Mouse (Mus musculus) v-Abl transformed pro-B cells (cell line): ENCODE data around the gene Hist1h2bq.
"Not testable (repeated sequence)": the region's sequence is repeated elsewhere in the genome, so short reads cannot be mapped to it uniquely, and the experiment has no call there.

Source experiments
- in situ Hi-C, 2 experiments: fragments of 400-800 bp; cut with MboI; formaldehyde crosslinking; loops; one replicate each; pipeline ENCODE4 v1.15.1; 2025; ENCODE audit not compliant: unreplicated experiment in 2 of 2

Hist1h2bq gene

GRCm38 (mm10) chr13:21810073-21810472 lies at the start of gene Hist1h2bq, which contains the start of gene Hist1h2ao:
TSS of gene Hist1h2bq (minus strand) at chr13:21810197.
TSS of gene Hist1h2ao (plus strand) at chr13:21810465.
- in situ Hi-C loops: not testable (repeated sequence)

- in situ Hi-C loops: loop anchor here (10.0 kb wide), 5 partner anchors 59 to 1659 kb away; partner anchors contain the start of gene Abt1 (in 1 of the 2)
These were observed 45.7 kb upstream of the Hist1h2bq start for GRCm38 (mm10) chr13:21855698-21856162.

GRCm38 (mm10) chr13:21855146-21855545 lies 45.1 kb upstream of the Hist1h2bq start:
- in situ Hi-C loops: loop anchor here (10.0 kb wide), 5 partner anchors 60 to 1660 kb away; partner anchors contain the start of gene Abt1 (in 1 of the 2)

- in situ Hi-C loops: loop anchor here (10.0 kb wide), 5 partner anchors 62 to 1662 kb away; partner anchors contain the start of gene Abt1 (in 1 of the 2)
These were observed 42.4 kb upstream of the Hist1h2bq start for GRCm38 (mm10) chr13:21852215-21852945.

DNA sequence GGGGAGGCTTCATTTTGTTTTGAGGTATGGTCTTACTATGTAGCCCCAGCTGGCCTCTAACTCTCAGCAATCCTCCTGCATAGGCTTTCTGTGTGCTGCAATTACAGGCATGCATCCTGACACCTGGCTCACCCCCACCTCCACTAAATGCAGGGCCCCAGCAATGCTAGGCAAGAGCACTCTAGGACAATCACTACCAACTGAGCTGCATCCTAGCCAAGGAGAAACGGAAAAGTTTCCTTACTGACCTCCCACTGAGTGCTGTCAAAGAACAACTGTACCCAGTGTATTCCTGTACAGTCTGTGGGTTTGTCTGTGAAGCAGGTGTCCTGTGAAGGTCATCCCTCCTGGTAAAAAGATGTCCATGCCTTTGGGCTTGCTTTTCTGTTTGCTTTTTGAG lies 40.7 kb upstream of the Hist1h2bq start:
- in situ Hi-C loops: loop anchor here (10.0 kb wide), 5 partner anchors 64 to 1664 kb away; partner anchors contain the start of gene Abt1 (in 1 of the 2)

DNA sequence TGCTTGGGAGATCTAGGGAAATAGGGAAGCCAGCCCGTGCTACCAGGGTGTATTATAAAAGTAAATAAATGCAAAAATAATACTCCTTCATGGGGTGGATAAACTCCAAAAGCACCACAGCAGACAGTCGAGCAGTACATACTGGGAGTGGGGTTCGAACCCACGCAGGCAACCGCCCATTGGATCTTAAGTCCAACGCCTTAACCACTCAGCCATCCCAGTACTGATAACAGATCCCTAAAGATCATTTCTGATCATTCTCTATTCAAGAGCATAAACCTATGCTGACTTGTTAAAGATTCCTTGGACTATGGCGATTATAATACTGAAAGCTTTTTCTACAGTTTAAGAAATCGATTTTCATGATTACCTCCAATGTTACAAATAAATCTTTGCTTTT lies 37.9 kb upstream of the Hist1h2bq start:
- in situ Hi-C loops: no loop called here

GRCm38 (mm10) chr13:21846356-21846755 lies 36.4 kb upstream of the Hist1h2bq start:
- in situ Hi-C loops: not testable (repeated sequence)

GRCm38 (mm10) chr13:21840508-21840907 lies 30.5 kb upstream of the Hist1h2bq start:
- in situ Hi-C loops: not testable (repeated sequence)

DNA sequence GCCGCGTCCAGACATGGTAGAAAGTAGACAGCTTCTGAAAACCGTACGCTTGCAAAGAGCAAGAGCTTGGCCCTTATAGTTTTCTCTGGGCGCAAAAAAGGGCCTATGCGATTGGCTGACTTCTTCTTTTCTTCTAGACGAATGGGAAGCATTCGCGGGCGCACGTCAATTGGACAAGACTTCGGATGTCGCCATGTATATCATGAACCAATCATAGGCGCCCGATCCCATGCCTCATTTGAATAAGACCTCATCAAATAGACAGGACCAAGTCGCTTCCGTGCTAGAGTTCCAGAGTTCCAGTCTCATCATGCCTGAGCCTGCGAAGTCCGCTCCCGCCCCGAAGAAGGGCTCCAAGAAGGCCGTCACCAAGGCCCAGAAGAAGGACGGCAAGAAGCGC lies 23.5 kb upstream of the Hist1h2bq start, which contains the start of the genes Hist1h2ap and Hist1h2br:
Gene Hist1h2ap (minus strand): TSS at position 47 of the 400 bp plus-strand sequence.
Gene Hist1h2br (plus strand): TSS at position 283 of the 400 bp plus-strand sequence.
- in situ Hi-C loops: not testable (repeated sequence)

DNA sequence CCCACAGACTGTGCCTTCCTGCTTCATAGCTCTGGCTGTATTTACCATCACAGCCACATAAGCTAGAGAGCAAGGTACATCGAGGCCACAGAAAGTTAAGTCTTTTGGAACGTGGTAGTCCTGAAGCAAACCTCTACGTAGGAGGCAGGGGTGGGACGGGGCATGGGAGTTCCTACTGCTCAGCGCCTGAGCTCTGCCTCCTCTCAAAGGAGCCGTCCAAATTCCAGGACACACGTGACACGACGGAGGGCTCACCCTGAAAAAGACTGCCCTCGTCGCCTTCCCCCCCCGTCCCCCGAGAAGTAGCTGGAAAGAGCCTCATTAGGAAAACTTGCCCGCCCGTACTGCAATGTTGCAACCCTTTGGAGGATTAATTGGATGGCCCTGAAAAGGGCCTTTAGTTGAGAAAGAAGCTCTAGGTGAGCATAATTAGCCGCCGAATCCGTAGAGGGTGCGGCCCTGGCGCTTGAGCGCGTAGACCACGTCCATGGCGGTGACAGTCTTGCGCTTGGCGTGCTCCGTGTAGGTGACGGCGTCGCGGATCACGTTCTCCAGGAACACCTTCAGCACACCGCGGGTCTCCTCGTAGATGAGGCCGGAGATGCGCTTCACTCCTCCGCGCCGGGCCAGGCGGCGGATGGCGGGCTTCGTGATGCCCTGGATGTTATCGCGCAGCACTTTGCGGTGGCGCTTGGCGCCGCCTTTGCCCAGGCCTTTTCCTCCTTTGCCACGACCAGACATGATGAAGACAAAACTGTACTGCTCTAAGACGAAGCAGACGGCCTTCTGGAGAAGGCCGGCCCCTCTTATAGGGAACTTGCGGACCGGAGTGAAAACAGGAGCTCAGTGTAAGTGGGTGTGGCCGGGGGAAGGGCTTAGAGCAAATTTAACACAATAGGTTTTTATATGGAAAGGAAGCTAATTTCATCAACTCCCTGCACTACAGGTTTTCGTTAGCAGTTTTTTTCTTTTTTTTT lies 21.7 kb upstream of the Hist1h2bq start, which contains the start of gene Hist1h4n:
Gene Hist1h4n (minus strand): TSS at position 779 of the 977 bp plus-strand sequence.
- in situ Hi-C loops: not testable (repeated sequence)

GRCm38 (mm10) chr13:21830344-21830743 lies 20.3 kb upstream of the Hist1h2bq start:
- in situ Hi-C loops: no loop called here

DNA sequence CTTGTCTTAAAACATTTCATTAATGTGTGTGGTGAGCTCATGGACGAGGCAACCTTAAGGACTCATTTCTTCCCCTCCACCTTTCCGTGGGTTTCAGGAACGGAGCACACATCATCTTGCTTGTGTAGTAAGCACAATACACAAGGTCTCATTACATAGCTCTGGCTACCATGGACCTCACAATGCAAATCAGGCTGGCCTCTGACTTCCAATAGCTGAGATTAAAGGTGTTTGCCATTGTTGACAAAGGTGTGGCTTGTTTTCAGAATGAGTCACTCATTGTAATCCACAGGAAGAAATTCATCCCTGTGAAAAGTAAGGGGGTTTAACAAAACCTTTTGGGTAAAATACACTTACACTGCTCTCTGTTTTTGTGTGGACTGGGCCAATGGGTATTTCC lies 18.5 kb upstream of the Hist1h2bq start:
- in situ Hi-C loops: loop anchor here in 1 of 2 experiments (10.0 kb wide), 3 partner anchors 206 to 1856 kb away; partner anchors contain the start of genes Hist1h1e, Hist1h2ac, Hist1h2ah and Hist1h2bc

DNA sequence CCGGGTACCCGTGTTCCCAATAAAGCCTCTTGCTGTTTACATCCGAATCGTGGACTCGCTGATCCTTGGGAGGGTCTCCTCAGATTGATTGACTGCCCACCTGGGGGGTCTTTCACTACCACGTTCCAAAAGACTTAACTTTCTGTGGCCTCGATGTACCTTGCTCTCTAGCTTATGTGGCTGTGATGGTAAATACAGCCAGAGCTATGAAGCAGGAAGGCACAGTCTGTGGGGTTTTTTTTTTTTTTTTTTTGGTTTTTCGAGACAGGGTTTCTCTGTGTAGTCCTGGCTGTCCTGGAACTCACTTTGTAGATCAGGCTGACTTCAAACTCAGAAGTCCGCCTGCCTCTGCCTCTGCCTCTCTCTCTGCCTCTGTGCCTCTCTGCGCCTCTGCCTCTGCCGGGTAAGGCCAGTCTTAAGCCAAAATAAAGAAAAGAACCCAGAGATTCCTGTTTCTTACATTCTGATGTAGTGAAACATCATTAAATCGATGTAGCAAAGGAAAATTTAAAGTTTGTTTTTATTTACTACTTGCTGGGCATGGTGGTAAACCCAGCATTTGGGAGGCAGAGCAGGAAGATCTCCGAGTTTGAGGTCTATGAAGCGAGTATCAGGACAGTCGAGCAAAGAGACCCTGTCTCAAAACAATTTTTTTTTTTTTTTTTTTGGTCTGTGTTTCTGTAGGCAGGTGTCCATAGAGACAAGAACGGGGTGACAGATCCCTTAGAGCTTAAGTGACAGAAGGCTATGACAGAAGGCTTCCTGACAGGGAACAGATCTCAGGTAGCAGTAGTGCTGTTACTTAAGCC lies 10.3 kb upstream of the Hist1h2bq start:
- in situ Hi-C loops: loop anchor here in 1 of 2 experiments (10.0 kb wide), 3 partner anchors 215 to 1865 kb away; partner anchors contain the start of genes Hist1h1e, Hist1h2ac, Hist1h2ah and Hist1h2bc

DNA sequence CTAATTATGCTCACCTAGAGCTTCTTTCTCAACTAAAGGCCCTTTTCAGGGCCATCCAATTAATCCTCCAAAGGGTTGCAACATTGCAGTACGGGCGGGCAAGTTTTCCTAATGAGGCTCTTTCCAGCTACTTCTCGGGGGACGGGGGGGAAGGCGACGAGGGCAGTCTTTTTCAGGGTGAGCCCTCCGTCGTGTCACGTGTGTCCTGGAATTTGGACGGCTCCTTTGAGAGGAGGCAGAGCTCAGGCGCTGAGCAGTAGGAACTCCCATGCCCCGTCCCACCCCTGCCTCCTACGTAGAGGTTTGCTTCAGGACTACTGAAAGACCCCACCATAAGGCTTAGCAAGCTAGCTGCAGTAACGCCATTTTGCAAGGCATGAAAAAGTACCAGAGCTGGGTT lies 2.1 kb upstream of the Hist1h2bq start:
- in situ Hi-C loops: not testable (repeated sequence)

GRCm38 (mm10) chr13:21811539-21811938 lies 1.5 kb upstream of the Hist1h2bq start, which contains the start of gene Hist1h4m:
TSS of gene Hist1h4m (plus strand) at chr13:21811746.
- in situ Hi-C loops: not testable (repeated sequence)

GRCm38 (mm10) chr13:21811074-21811473 lies 1.1 kb upstream of the Hist1h2bq start:
- in situ Hi-C loops: not testable (repeated sequence)

DNA sequence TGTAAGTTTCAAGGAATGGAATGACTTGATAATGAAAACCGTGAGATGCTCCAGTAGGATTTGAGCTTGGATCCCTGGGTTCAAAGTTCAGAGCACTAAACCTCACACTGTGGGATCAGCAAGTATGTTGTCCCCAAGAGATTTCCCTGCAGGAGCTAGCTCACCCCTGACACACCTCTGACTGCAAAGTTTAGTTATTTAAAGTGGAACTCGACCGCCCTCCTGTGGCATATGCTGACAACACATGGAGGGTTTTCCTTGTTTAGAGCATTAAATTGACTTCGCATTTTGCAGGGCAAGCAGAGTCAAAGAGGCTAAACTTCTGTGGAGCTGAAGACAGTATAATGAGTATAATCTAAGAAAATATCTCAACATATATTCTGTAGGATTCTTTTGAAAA lies 6.9 kb downstream of the Hist1h2bq start:
- in situ Hi-C loops: not testable (repeated sequence)

DNA sequence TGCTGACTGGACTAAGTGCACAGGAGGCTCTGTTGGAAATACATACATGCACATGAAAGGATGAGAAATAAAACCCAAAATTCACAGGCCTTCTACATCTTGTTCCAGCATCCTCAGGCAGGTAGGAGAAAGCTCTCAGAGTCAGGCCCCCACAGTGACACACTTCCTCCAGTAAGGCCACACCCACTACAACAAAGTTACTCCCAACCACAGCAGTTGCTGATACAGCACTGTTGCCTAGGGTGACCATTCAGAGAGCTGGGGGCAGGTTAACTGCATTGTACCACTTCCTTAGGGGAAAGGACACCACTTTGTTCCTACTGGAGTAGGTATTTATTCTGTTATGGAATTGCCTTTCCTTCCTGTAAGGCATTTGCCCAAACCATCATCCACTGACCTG lies 12.8 kb downstream of the Hist1h2bq start:
- in situ Hi-C loops: loop anchor here in 1 of 2 experiments (10.0 to 25.0 kb wide), 3 partner anchors 62 to 1965 kb away; partner anchors contain the start of genes Hist1h1a, Hist1h2ab, Hist1h3a and Hist1h3b

DNA sequence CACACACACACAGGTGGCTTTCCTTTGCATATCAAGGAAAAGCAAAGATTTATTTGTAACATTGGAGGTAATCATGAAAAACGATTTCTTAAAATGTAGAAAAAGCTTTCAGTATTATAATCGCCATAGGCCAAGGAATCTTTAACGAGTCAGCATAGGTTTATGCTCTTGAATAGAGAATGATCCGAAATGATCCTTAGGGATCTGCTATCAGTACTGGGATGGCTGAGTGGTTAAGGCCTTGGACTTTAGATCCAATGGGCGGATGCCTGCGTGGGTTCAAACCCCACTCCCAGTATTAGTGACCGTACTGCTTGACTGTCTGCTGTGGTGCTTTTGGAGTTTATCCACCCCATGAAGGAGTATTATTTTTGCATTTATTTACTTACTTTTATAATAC lies 14.4 kb downstream of the Hist1h2bq start:
- in situ Hi-C loops: loop anchor here in 1 of 2 experiments (10.0 to 25.0 kb wide), 3 partner anchors 61 to 1967 kb away; partner anchors contain the start of genes Hist1h1a, Hist1h2ab, Hist1h3a and Hist1h3b
